Comparison of ENCODE assay signal across 17 mouse cellular contexts in genomic region chr12:66524973-66525372, GRCm38 (mm10).
"Had no signal": no experiment of that assay in that cellular context is flagged by ENCODE, and none has a peak within 500 bp of the region (broad histone marks: within the 10 kb centered on the region; RNA-seq: fewer than 3 reads in every experiment).

No protein-coding gene starts in this region.

- H3K4me1 ChIP-seq: kidney, embryonic 15.5 days; liver, embryonic 13.5 days; neural tube, embryonic 13.5 days had no signal

- H3K4me3 ChIP-seq: kidney, embryonic 15.5 days; left cerebral cortex, adult 2 months; liver, embryonic 13.5 days; myocyte; neural tube, embryonic 13.5 days had no signal

- H3K4me2 ChIP-seq: kidney, embryonic 15.5 days; liver, embryonic 13.5 days; neural tube, embryonic 13.5 days had no signal

- H3K9ac ChIP-seq: kidney, embryonic 15.5 days; liver, embryonic 13.5 days; neural tube, embryonic 13.5 days had no signal

- H3K36me3 ChIP-seq: kidney, embryonic 15.5 days; liver, embryonic 13.5 days; neural tube, embryonic 13.5 days had no signal

- H3K9me3 ChIP-seq: kidney, embryonic 15.5 days; liver, embryonic 13.5 days; neural tube, embryonic 13.5 days had no signal

- H3K27me3 ChIP-seq: kidney, embryonic 15.5 days; liver, embryonic 13.5 days; neural tube, embryonic 13.5 days had no signal

- DNase-seq: kidney, adult 11 months; kidney, adult 8-10 months; kidney, postnatal 10 days; kidney, postnatal 36 days; layer of hippocampus, postnatal 36 days; liver, embryonic 13.5 days; lung, adult 2 months; lung, postnatal 14 days; lung, postnatal 4 days; thymus, adult 2 months; thymus, postnatal 14 days; thymus, postnatal 4 days had no signal

- H3K27ac ChIP-seq: kidney, embryonic 15.5 days; left cerebral cortex, adult 2 months; liver, embryonic 13.5 days; neural tube, embryonic 13.5 days; stomach, postnatal 0 days had no signal
